Mouse (Mus musculus) bone marrow macrophage, adult 2 months (primary cell): ENCODE measurements at regions not wholly inside any gene's neighbourhood (a gene's known extent, or its start where the extent isn't known, plus 50 kb on each side); places are given as distances from the start of the nearest gene placed in this dataset.

Experiments
- CTCF ChIP-seq: IDR thresholded peaks from 2 replicates; pipeline ENCODE4 v1.5.1; 2012; ENCODE audit warnings: low read depth, mild to moderate bottlenecking, low read length, moderate library complexity
- POLR2A ChIP-seq: IDR thresholded peaks from 2 replicates; pipeline ENCODE4 v1.6.1; 2012; ENCODE audit warnings: mild to moderate bottlenecking, low read depth, low read length, borderline replicate concordance

DNA sequence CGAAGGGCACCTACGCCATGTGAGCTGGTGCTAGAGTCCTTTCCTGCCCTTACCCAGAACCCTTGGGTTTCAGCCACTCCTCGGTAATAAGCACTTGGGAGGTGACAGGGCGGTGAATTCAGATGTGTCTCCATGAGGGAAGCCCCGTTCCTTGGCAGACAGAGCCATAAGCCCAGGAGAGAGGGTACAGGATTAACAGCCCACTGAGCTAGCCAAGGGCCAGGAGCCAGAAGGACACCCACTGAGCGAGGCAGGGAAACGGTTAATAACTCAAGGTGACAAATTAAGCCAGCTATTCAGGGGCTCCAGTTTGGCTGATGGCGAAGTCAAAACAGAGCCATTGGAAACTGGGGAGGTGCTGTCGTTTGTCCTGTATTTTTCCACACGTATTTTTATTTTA is 75.9 kb upstream of the Sox9 start:
- TF ChIP-seq POLR2A (no peak), CTCF (no peak)
